ENCODE assay signal across 13 mouse cellular contexts in the genomic region with DNA sequence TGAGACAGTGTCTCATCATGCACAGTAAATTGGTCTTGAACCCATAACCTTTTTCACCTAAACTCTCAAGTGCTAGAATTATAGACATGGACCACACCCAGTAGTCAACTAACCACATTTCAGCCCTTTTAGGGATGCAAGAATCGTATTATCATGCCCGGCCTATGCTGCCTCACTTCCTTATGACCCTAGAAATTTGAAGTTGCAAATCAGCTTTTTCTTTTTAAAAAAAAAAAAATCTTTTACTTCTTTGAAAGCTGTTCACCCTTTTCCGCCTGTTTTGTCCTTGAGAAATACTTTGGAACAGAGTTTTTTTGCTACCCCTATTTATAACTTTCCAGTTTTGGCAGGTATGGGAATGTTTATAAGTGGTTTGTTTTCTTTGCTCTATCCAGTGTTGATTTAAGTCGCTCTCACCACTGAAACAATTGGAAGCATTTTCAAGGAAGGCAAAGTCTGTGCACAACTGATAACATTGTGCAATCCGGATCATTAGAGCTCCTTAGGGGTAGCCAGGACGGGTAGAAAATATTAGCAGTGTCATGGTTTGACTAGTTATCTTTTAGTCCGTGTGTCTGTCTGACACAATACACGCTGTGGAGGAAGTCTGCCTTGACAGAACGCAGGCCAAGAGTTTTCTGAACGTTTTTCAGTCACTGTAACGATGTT. TPM values are rescaled to one million over a fixed set of nuclear protein-coding genes. Genes with fewer than 3 reads are reported as not detected.
DNase-seq lines count a peak whose midpoint lies in the region; ATAC-seq and TF ChIP-seq lines count a peak whose summit lies in the region.
"Had no signal": no experiment of that assay in that cellular context is flagged by ENCODE, and none has a peak within 500 bp of the region (broad histone marks: within the 10 kb centered on the region; RNA-seq: fewer than 3 reads in every experiment).

No protein-coding gene starts in this region.

- H3K9me3 ChIP-seq in heart, embryonic 10.5 days: no peaks in the 10 kb centered on the region
- H3K9me3 ChIP-seq in midbrain, embryonic 11.5 days (ENCODE audit: control insufficient read depth, low read length): no peaks in the 10 kb centered on the region
- no peaks in the 10 kb centered on the region for H3K9me3 ChIP-seq in midbrain, postnatal 0 days (ENCODE audit: low read length)
- H3K9me3 ChIP-seq in liver, embryonic 14.5 days (ENCODE audit: control insufficient read depth, low read length): no peaks in the 10 kb centered on the region
- H3K9me3 ChIP-seq in forebrain, embryonic 15.5 days: no peaks in the 10 kb centered on the region
- H3K9me3 ChIP-seq: lung, embryonic 15.5 days had no signal

- 41% methylated on average over 11 of the region's 11 CpGs for WGBS in heart, embryonic 10.5 days
- 82% methylated on average over 11 of the region's 11 CpGs for WGBS in midbrain, embryonic 11.5 days
- 82% methylated on average over 11 of the region's 11 CpGs for WGBS in midbrain, postnatal 0 days
- WGBS in liver, embryonic 14.5 days (ENCODE audit: insufficient replicate concordance): 6% methylated on average over 11 of the region's 11 CpGs
- WGBS in forebrain, embryonic 15.5 days: 82% methylated on average over 11 of the region's 11 CpGs

- TF ChIP-seq CTCF in midbrain, postnatal 0 days (IDR thresholded peaks at IDR 0.05): no peak
- TF ChIP-seq CTCF in liver, embryonic 14.5 days (IDR thresholded peaks at IDR 0.05; ENCODE audit: low read depth): no peak

- no peaks in the 10 kb centered on the region for H3K27me3 ChIP-seq in heart, embryonic 10.5 days (ENCODE audit: insufficient read depth, poor library complexity, severe bottlenecking)
- no peaks in the 10 kb centered on the region for H3K27me3 ChIP-seq in midbrain, embryonic 11.5 days (ENCODE audit: control insufficient read depth, insufficient read depth, low read length)
- H3K27me3 ChIP-seq in midbrain, postnatal 0 days (ENCODE audit: insufficient read depth, low read length): no peaks in the 10 kb centered on the region
- H3K27me3 ChIP-seq in liver, embryonic 14.5 days (ENCODE audit: control insufficient read depth, insufficient read depth, low read length): no peaks in the 10 kb centered on the region
- H3K27me3 ChIP-seq in forebrain, embryonic 15.5 days: no peaks in the 10 kb centered on the region

- H3K4me1 ChIP-seq in heart, embryonic 10.5 days: peaks cover 34% of the 10 kb centered on the region
- H3K4me1 ChIP-seq in midbrain, embryonic 11.5 days (ENCODE audit: control insufficient read depth, insufficient read depth, low read length): no peaks in the 10 kb centered on the region
- no peaks in the 10 kb centered on the region for H3K4me1 ChIP-seq in midbrain, postnatal 0 days (ENCODE audit: insufficient read depth, low read length)
- H3K4me1 ChIP-seq in liver, embryonic 14.5 days (replicated peaks; ENCODE audit: control insufficient read depth in 2 of 2, insufficient read depth in 2 of 2, low read length in 1 of 2): peaks cover 3 to 26% of the 10 kb centered on the region in 2 experiments
- no peaks in the 10 kb centered on the region for H3K4me1 ChIP-seq in forebrain, embryonic 15.5 days
- H3K4me1 ChIP-seq: lung, embryonic 15.5 days had no signal

- no peak for ATAC-seq in midbrain, embryonic 11.5 days (ENCODE audit: low FRiP score)
- no peak for ATAC-seq in midbrain, postnatal 0 days (ENCODE audit: low FRiP score)
- ATAC-seq in liver, embryonic 14.5 days (ENCODE audit: insufficient read depth): peak; percentile 73
- no peak for ATAC-seq in forebrain, embryonic 15.5 days (replicated peaks)

- H3K9ac ChIP-seq in midbrain, embryonic 11.5 days (ENCODE audit: low read length): no peak overlapping the region
- H3K9ac ChIP-seq in midbrain, postnatal 0 days (replicated peaks; ENCODE audit: low read length, poor library complexity, severe bottlenecking): no peak overlapping the region
- no peak overlapping the region for H3K9ac ChIP-seq in liver, embryonic 14.5 days (replicated peaks)
- H3K9ac ChIP-seq in forebrain, embryonic 15.5 days (replicated peaks): no peak overlapping the region
- H3K9ac ChIP-seq: lung, embryonic 15.5 days had no signal

- no peak overlapping the region for H3K27ac ChIP-seq in heart, embryonic 10.5 days
- no peak overlapping the region for H3K27ac ChIP-seq in midbrain, embryonic 11.5 days (ENCODE audit: low read depth, low read length)
- no peak overlapping the region for H3K27ac ChIP-seq in midbrain, postnatal 0 days (ENCODE audit: low read depth, low read length)
- H3K27ac ChIP-seq in liver, embryonic 14.5 days: no peak overlapping the region
- H3K27ac ChIP-seq in forebrain, embryonic 15.5 days (replicated peaks): no peak overlapping the region
- H3K27ac ChIP-seq: layer of hippocampus, adult 2 months; lung, embryonic 15.5 days had no signal

- TF ChIP-seq EP300 in liver, embryonic 14.5 days (IDR thresholded peaks at IDR 0.05; ENCODE audit: low read depth): 0 out of 2 replicates have a peak, but pooled peaks have one; percentile 24

- no peak overlapping the region for H3K4me2 ChIP-seq in midbrain, embryonic 11.5 days
- H3K4me2 ChIP-seq in midbrain, postnatal 0 days (ENCODE audit: low read depth, low read length, poor library complexity, severe bottlenecking): no peak overlapping the region
- H3K4me2 ChIP-seq in liver, embryonic 14.5 days (ENCODE audit: low read depth): no peak overlapping the region
- H3K4me2 ChIP-seq in forebrain, embryonic 15.5 days (replicated peaks): no peak overlapping the region
- H3K4me2 ChIP-seq: lung, embryonic 15.5 days had no signal

- peak; percentile 90 for DNase-seq in heart, adult 11 months
- no peak for DNase-seq in heart, embryonic 10.5 days (ENCODE audit: low spot score)
- peak; percentile 70 for DNase-seq in midbrain, embryonic 11.5 days (ENCODE audit: low spot score, missing footprints)
- DNase-seq in midbrain, postnatal 0 days (ENCODE audit: low spot score): no peak
- DNase-seq in liver, embryonic 14.5 days (ENCODE audit: low read depth in 3 of 3, low spot score in 3 of 3): peak; percentile 5 to 20 (median 14)
- DNase-seq in right cerebral cortex, postnatal 36 days (ENCODE audit: low spot score in 2 of 2): no peak
- no peak for DNase-seq in spleen, adult 18-20 months
- DNase-seq: B cell, adult 2 months; kidney, adult 2 months had no signal

- H3K4me3 ChIP-seq in heart, embryonic 10.5 days: no peak overlapping the region
- H3K4me3 ChIP-seq in midbrain, embryonic 11.5 days (ENCODE audit: low read depth, low read length): no peak overlapping the region
- no peak overlapping the region for H3K4me3 ChIP-seq in midbrain, postnatal 0 days (ENCODE audit: low read depth, low read length)
- no peak overlapping the region for H3K4me3 ChIP-seq in liver, embryonic 14.5 days (ENCODE audit: insufficient read depth in 1 of 2, low read depth in 2 of 2, low read length in 2 of 2)
- no peak overlapping the region for H3K4me3 ChIP-seq in forebrain, embryonic 15.5 days
- H3K4me3 ChIP-seq: erythroblast, embryonic 14.5 days; layer of hippocampus, adult 2 months; lung, embryonic 15.5 days had no signal

- H3K36me3 ChIP-seq in heart, embryonic 10.5 days: no peaks in the 10 kb centered on the region
- no peaks in the 10 kb centered on the region for H3K36me3 ChIP-seq in midbrain, embryonic 11.5 days (ENCODE audit: control insufficient read depth, insufficient read depth, low read length)
- H3K36me3 ChIP-seq in midbrain, postnatal 0 days (ENCODE audit: insufficient read depth, low read length): no peaks in the 10 kb centered on the region
- H3K36me3 ChIP-seq in liver, embryonic 14.5 days (replicated peaks; ENCODE audit: control insufficient read depth, insufficient read depth, low read depth): no peaks in the 10 kb centered on the region
- H3K36me3 ChIP-seq in forebrain, embryonic 15.5 days: no peaks in the 10 kb centered on the region
- H3K36me3 ChIP-seq: lung, embryonic 15.5 days had no signal

RNA-seq across cellular contexts. Expression of a gene that starts 46.2 kb away (rescaled TPM):
- 14.6 and 20.5 TPM in 2 replicates for polyA plus RNA-seq in heart, embryonic 10.5 days (2016; fragmentation: Nextera tagmentation; extraction: Ambion mirVana)
- 16.5 and 17.5 TPM in 2 replicates for polyA plus RNA-seq in midbrain, embryonic 11.5 days (2014; fragmentation: Nextera tagmentation; extraction: Ambion mirVana)
- total RNA-seq in midbrain, postnatal 0 days (2014; rRNA removed): 28.0 and 31.8 TPM in 2 replicates
- polyA plus RNA-seq in midbrain, postnatal 0 days (2015; fragmentation: Nextera tagmentation; extraction: Ambion mirVana): 10.3 and 12.2 TPM in 2 replicates
- 5.8 and 8.1 TPM in 2 replicates for polyA plus RNA-seq in liver, embryonic 14.5 days (2012; rRNA removed)
- polyA plus RNA-seq in liver, embryonic 14.5 days (2014; fragmentation: Nextera tagmentation; extraction: Ambion mirVana): 22.3 and 24.1 TPM in 2 replicates
- 7.6 and 8.1 TPM in 2 replicates for polyA plus RNA-seq in forebrain, embryonic 15.5 days (2015; fragmentation: Nextera tagmentation; extraction: Ambion mirVana)
- polyA plus RNA-seq: erythroblast, embryonic 14.5 days had no signal

Comparison
In these comparisons a context has a peak if more than half of its experiments do, and no peak if none do; other contexts are left out.
1. DNase-seq: peak in heart, adult 11 months (single experiment), midbrain, embryonic 11.5 days (single experiment) and liver, embryonic 14.5 days (3 of 3); none in heart, embryonic 10.5 days (single experiment), midbrain, postnatal 0 days (single experiment), right cerebral cortex, postnatal 36 days (0 of 2) and spleen, adult 18-20 months (0 of 2).